Mouse (Mus musculus) embryonic facial prominence, embryonic 10.5 days (tissue): ENCODE measurements around the gene Zfp949. TPM values are rescaled to one million over a fixed set of nuclear protein-coding genes. Genes with fewer than 3 reads are reported as not detected.
"Not testable (repeated sequence)": the region's sequence is repeated elsewhere in the genome, so short reads cannot be mapped to it uniquely, and the experiment has no call there.

Experiments
- DNase-seq: peaks from one replicate; pipeline ENCODE4 v3.0.0-alpha.2; 2017; ENCODE audit warnings: low spot score
- H3K27ac ChIP-seq: fragments of 300-500 bp; sonication (generic); replicated peaks from 2 replicates; pipeline ENCODE4 v1.5.1; 2016; ENCODE audit warnings: mild to moderate bottlenecking
- H3K27me3 ChIP-seq: fragments of 300-500 bp; sonication (generic); replicated peaks from 2 replicates; pipeline ENCODE4 v1.6.1; 2016; ENCODE audit warnings: low read depth, mild to moderate bottlenecking; ENCODE audit not compliant: poor library complexity, severe bottlenecking
- H3K36me3 ChIP-seq: fragments of 300-500 bp; sonication (generic); replicated peaks from 2 replicates; pipeline ENCODE4 v1.6.1; 2016; ENCODE audit warnings: mild to moderate bottlenecking, moderate library complexity
- H3K4me1 ChIP-seq: fragments of 300-500 bp; sonication (generic); 2 replicates; pipeline ENCODE4 v1.6.1; 2016
- H3K4me3 ChIP-seq: fragments of 300-500 bp; sonication (generic); 2 replicates; pipeline ENCODE4 v1.5.1; 2016; ENCODE audit warnings: mild to moderate bottlenecking, moderate library complexity
- H3K9me3 ChIP-seq: fragments of 300-500 bp; sonication (generic); 2 replicates; pipeline ENCODE4 v1.6.1; 2016; ENCODE audit warnings: mild to moderate bottlenecking
- WGBS: fragments of 180-500 bp; shearing (Covaris S2); methylation state at CpG from one replicate; pipeline ENCODE4 v1.1.7; 2016; 5-methylcytosine and 5-hydroxymethylcytosine counted together
- polyA plus RNA-seq: library from polyadenylated mRNA; unstranded; fragments of >200 nt; fragmentation: Nextera tagmentation; extraction: Ambion mirVana; gene quantifications from 2 replicates; pipeline ENCODE4 v1.2.1, GENCODE M21; 2016

The Zfp949 gene
- polyA plus RNA-seq, 1 experiment from 2014 or later: 8.5 TPM

DNA sequence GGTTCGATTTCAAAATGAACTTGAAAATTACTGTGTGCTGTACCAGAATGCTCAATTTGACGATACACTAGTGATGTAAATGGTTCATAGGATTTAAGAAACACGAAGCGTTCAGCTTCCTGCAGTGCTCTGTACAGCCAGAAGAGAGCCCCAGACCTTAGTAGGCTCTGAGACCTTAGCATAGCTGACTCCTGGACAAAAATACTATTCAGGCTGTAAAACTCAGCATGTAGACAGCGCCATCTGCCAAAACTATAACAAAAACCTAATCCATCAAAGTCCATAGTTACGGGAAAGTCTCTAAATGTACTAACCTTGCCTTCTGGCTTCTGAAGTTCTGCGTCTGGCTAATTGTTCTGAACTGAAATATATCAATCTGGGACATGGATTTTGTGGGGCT is 550 bp upstream of the Zfp949 start:
- Histone ChIP-seq H3K9me3 (no peaks in the 10 kb centered on the region), H3K4me1 (peaks cover 11% of the 10 kb centered on the region), H3K27me3 (no peaks in the 10 kb centered on the region), H3K36me3 (no peaks in the 10 kb centered on the region), H3K4me3 (peak overlapping the region; percentile 84), H3K27ac (peak overlapping the region; percentile 84; the same call in 1 of the 2 replicates)
- DNase-seq: peak; percentile 16
- 36% methylated on average over 7 of the region's 7 CpGs for WGBS

DNA sequence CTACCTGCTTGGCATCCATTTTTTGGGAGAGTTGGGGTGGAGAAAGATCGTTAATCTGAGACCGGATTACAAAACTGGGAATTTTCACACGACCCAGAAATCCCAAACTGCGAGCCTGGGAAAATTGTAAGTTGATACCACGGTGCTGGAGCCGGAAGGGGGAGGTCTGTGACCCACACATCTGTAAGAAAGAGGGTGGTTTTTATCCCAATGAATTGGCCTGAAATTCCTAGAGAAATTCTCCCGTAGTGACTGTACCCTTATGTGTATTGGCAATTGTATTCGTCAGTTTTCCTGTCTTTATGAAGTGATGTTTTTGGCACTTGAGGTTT is 760 bp downstream of the Zfp949 start:
- Histone ChIP-seq H3K27me3 (no peaks in the 10 kb centered on the region), H3K4me3 (peak overlapping the region; percentile 84), H3K27ac (peak overlapping the region; percentile 84), H3K4me1 (peaks cover 11% of the 10 kb centered on the region), H3K36me3 (peaks cover 10% of the 10 kb centered on the region), H3K9me3 (no peaks in the 10 kb centered on the region)
- WGBS: 5% methylated on average over 8 of the region's 8 CpGs
- DNase-seq: no peak

DNA sequence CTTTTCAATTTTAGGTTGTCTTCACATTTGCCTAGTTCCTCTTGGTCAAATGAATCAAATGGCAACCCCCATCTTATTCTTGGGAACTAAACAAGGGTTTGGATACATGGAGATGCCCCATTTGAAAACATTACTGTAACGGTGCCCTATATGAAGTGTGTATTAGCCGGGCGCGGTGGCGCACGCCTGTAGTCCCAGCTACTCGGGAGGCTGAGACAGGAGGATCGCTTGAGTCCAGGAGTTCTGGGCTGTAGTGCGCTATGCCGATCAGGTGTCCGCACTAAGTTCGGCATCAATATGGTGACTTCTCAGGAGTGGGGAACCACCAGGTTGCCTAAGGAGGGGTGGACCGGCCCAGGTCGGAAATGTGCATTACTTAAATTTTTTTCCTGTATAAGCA is 5.3 kb downstream of the Zfp949 start:
- whole genome bisulfite sequencing: 96% methylated on average over 14 of the region's 14 CpGs
- H3K9me3 ChIP-seq: no peaks in the 10 kb centered on the region

DNA sequence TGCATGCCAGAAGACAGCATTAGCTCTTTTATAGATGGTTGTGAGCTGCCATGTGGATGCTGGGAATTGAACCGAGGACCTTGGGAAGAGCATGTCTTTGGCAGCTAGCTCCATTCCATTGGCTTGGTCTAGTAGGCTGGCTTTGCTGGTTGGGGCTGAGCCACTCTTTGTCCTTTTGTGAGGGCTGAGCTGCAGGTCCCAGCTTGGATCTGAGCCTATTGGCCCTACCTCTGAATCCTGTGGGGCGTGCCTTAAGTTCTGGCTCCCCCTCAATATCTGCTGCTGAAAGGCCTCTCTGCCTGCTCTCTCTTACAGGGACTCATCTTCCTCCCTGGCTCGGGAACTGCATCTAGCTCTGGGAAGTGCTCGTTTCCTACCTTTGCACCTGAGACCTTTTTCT is 10.3 kb downstream of the Zfp949 start:
- H3K4me3 ChIP-seq: no peak overlapping the region
- H3K36me3 ChIP-seq: peaks cover 58% of the 10 kb centered on the region
- H3K9me3 ChIP-seq: no peaks in the 10 kb centered on the region
- H3K27ac ChIP-seq: no peak overlapping the region
- no peak for DNase-seq
- H3K4me1 ChIP-seq: no peaks in the 10 kb centered on the region
- 90% methylated on average over 4 of the region's 4 CpGs for WGBS
- H3K27me3 ChIP-seq: no peaks in the 10 kb centered on the region

More for the DNA sequence above, 5.3 kb downstream of the Zfp949 start:
- no peak overlapping the region for H3K4me3 ChIP-seq
- DNase-seq: no peak
- H3K27ac ChIP-seq: no peak overlapping the region
- no peaks in the 10 kb centered on the region for H3K27me3 ChIP-seq
- H3K4me1 ChIP-seq: peaks cover 11% of the 10 kb centered on the region
- H3K36me3 ChIP-seq: peaks cover 24% of the 10 kb centered on the region

DNA sequence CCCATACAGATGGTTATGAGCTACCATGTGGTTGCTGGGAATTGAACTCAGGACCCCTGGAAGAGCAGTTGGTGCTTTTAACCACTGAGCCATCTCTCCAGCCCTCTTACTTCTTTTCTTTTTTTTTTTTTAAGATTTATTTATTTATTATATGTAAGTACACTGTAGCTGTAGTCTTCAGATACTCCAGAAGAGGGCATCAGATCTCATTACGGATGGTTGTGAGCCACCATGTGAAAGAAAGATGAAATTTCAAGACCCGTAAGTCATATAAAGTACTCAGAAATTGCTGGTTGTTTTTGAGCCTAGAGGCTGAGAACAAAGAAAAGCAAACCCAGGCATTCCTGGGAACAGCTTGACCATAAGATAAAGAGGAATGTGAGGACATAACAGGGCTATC is 13.7 kb downstream of the Zfp949 start:
- DNase-seq, H3K4me1 ChIP-seq, H3K4me3 ChIP-seq, H3K9me3 ChIP-seq, H3K27me3 ChIP-seq, H3K27ac ChIP-seq: not testable (repeated sequence)
- WGBS: 97% methylated on average over 2 of the region's 2 CpGs
- peaks cover 74% of the 10 kb centered on the region for H3K36me3 ChIP-seq

DNA sequence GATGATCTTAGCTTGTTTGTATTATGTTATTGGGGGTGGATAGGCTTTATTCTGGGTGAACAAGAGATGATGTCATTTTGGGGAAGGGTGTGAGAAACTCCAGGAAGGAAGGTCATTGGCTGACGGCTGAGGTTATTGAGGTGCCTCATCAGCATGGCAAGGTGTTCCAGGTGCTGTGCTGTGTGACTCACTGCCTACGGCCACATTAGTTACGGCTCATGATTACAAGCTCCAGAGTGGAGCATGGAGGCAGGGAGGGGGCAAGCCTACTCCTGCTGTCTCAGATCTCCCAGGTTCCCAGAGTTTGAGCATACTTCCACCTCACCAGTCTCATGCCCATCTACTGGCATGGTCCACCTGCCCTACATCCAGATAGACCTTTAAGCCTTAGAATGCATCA is 22.7 kb downstream of the Zfp949 start:
- not testable (repeated sequence) for H3K27ac ChIP-seq, DNase-seq, H3K4me1 ChIP-seq, H3K4me3 ChIP-seq, H3K27me3 ChIP-seq
- Histone ChIP-seq H3K9me3 (peaks cover 29% of the 10 kb centered on the region), H3K36me3 (peaks cover 49% of the 10 kb centered on the region)
- WGBS: 95% methylated on average over 3 of the region's 3 CpGs

DNA sequence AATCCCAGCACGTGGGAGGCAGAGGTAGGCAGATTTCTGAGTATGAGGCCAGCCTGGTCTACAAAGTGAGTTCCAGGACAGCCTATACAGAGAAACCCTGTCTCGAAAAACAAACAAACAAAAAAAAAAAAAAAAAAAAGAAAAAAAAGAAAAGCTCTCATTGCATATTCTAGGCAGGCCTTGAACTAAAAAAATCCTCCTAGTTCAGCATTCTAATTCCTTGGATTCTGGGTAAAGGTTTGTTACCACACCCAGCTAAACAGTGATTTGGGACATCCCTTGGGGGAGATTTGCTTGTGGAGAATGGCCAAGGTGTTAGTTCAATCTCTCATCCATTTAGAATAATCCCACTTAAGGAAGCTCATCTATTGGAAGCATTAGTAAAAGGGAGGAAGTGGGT is 32.8 kb downstream of the Zfp949 start, which contains the start of gene Trim43a:
Gene Trim43a (plus strand): TSS at position 301 of the 400 bp plus-strand sequence.
- not testable (repeated sequence) for H3K9me3 ChIP-seq, H3K27me3 ChIP-seq, H3K27ac ChIP-seq, H3K4me1 ChIP-seq, H3K4me3 ChIP-seq, H3K36me3 ChIP-seq, DNase-seq
- 62% methylated on average over 2 of the region's 2 CpGs for WGBS

DNA sequence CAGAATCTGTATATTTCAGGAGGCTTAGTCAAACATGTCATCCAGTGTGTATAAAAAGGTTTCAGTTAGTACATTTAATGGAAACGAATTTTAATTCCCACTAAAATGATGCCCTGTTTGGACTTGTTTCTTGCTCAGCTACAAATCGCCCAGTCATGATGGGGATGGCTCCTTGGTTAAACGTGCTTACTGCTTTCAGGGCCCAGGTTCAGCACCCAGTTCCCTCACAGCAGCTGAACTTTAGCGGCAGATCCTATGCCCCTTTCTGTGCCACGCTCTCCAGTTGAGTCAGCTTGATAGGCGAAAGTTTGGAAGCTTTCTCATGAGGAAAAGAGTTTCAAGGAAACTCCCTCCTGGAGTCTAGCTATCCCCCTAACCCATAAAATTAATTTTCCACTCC is 45.9 kb downstream of the Zfp949 start:
- DNase-seq, H3K4me1 ChIP-seq, H3K36me3 ChIP-seq, H3K27ac ChIP-seq, H3K9me3 ChIP-seq, H3K4me3 ChIP-seq, H3K27me3 ChIP-seq: not testable (repeated sequence)
- 84% methylated on average over 6 of the region's 6 CpGs for WGBS

DNA sequence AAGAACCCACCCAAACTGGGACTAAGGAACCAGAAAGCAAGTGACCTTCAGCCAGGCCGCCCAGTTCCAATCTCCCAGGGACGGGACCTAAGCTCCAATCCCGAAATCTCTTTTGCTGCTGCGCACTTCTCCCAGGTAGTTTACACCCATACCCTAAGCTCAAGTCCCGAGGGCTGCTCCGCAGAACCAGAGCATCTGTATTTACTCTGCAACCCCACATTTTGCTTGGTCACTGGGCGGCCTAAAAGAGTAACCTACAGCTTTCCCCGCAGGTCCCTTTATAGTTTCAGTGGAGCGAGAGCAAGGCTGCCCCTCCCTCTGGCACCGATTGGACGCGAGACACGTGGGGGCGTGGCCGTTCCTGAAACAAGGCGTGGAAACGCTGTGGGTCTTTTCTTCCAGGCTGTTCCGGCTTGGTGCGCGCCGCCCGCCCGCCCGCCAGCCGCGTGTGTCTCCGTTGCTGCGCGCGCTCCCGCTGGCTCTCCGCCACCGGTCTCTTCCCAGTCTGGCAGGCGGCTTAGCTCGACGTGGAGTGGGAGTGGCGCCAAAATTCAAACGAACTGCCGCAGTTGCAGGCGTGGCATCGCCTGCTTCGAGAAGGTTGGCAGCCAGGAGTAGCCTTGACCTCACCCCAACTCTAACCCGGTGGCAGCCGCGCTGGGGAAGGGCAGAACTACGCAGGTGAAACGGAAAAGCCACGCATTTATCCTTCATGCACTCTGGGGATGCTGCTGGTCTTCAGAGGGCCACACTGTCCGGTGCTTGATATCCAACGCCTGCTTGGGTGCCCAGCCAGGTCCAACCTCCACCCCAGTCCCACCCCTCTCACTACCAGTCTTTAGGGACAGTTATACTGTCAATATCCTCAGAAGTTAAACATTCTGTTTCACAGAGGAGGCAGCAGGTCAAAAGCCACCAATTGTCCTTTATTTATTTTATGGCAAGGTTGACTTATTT is 51.7 kb downstream of the Zfp949 start:
- H3K27ac ChIP-seq: peak overlapping the region; percentile 67
- WGBS: 1% methylated on average over 50 of the region's 50 CpGs

More for the DNA sequence above, 51.7 kb downstream of the Zfp949 start:
- DNase-seq: peak; percentile 94
- not testable (repeated sequence) for H3K9me3 ChIP-seq, H3K36me3 ChIP-seq, H3K4me1 ChIP-seq, H3K27me3 ChIP-seq
- peak overlapping the region; percentile 56 for H3K4me3 ChIP-seq

Other genes starting within 250 kb of the Zfp949 start
- 1.8 and 1.9 TPM in 2 replicates for gene Nt5e, start 220.8 kb upstream of the Zfp949 start, polyA plus RNA-seq
- gene Snx14, start 109.1 kb upstream of the Zfp949 start, polyA plus RNA-seq: 17.9 and 18.4 TPM in 2 replicates
- gene Gm20537, start 91.4 kb upstream of the Zfp949 start, polyA plus RNA-seq: 1.2 and 1.7 TPM in 2 replicates
- gene Syncrip, start 65.4 kb upstream of the Zfp949 start, polyA plus RNA-seq: 133 TPM in 2 replicates
- gene Trim43a, start 32.9 kb downstream of the Zfp949 start, polyA plus RNA-seq: 0.07 TPM in 1 of 2 replicates, not detected in the other
- 30.9 and 31.4 TPM in 2 replicates for gene Mthfsl, start 172.3 kb downstream of the Zfp949 start, polyA plus RNA-seq
- gene Bcl2a1d, start 183.9 kb downstream of the Zfp949 start, polyA plus RNA-seq: not detected in 2 replicates